Comparison of ENCODE assay signal across 17 mouse cellular contexts in genomic region chr5:118673859-118674258, GRCm38 (mm10).
A peak's percentile ranks its signal among the peaks of the same experiment; 100 is the strongest.
DNase-seq lines count a peak whose midpoint lies in the region; ATAC-seq and TF ChIP-seq lines count a peak whose summit lies in the region.
"Had no signal": no experiment of that assay in that cellular context is flagged by ENCODE, and none has a peak within 500 bp of the region (broad histone marks: within the 10 kb centered on the region; RNA-seq: fewer than 3 reads in every experiment).

No protein-coding gene starts in this region.

- no peak overlapping the region for H3K27ac ChIP-seq in liver, postnatal 0 days (ENCODE audit: low read depth)
- no peak overlapping the region for H3K27ac ChIP-seq in liver, embryonic 11.5 days (ENCODE audit: low read depth, low read length)
- no peak overlapping the region for H3K27ac ChIP-seq in forebrain, embryonic 14.5 days (ENCODE audit: low read depth, low read length)
- peak overlapping the region; percentile 26; the same call in 1 of the 2 replicates for H3K27ac ChIP-seq in midbrain, embryonic 16.5 days (ENCODE audit: low read length)
- H3K27ac ChIP-seq: gastrocnemius, adult 2 months; limb, embryonic 13.5 days had no signal

- no peak overlapping the region for H3K4me2 ChIP-seq in liver, postnatal 0 days (ENCODE audit: low read depth, low read length)
- no peak overlapping the region for H3K4me2 ChIP-seq in liver, embryonic 11.5 days
- H3K4me2 ChIP-seq in forebrain, embryonic 14.5 days (ENCODE audit: low read length): no peak overlapping the region
- H3K4me2 ChIP-seq in midbrain, embryonic 16.5 days (ENCODE audit: low read length): no peak overlapping the region
- H3K4me2 ChIP-seq: limb, embryonic 13.5 days had no signal

- TF ChIP-seq EP300 in liver, postnatal 0 days (IDR thresholded peaks at IDR 0.05; ENCODE audit: low read depth): no peak

- no peak overlapping the region for H3K9ac ChIP-seq in liver, postnatal 0 days (replicated peaks)
- no peak overlapping the region for H3K9ac ChIP-seq in liver, embryonic 11.5 days (ENCODE audit: low read depth, low read length)
- H3K9ac ChIP-seq in forebrain, embryonic 14.5 days (ENCODE audit: low read length): no peak overlapping the region
- no peak overlapping the region for H3K9ac ChIP-seq in midbrain, embryonic 16.5 days (ENCODE audit: low read depth, low read length)
- H3K9ac ChIP-seq: heart, embryonic 12.5 days; limb, embryonic 13.5 days had no signal

- peaks cover 16% of the 10 kb centered on the region for H3K4me1 ChIP-seq in liver, postnatal 0 days (ENCODE audit: insufficient read depth)
- peaks cover 11% of the 10 kb centered on the region for H3K4me1 ChIP-seq in liver, embryonic 11.5 days (replicated peaks; ENCODE audit: control insufficient read depth, insufficient read depth, low read length)
- peaks cover 43% of the 10 kb centered on the region for H3K4me1 ChIP-seq in forebrain, embryonic 14.5 days (ENCODE audit: control insufficient read depth, insufficient read depth, low read length)
- H3K4me1 ChIP-seq in midbrain, embryonic 16.5 days (ENCODE audit: control insufficient read depth, insufficient read depth, low read length): peaks cover 38% of the 10 kb centered on the region

- DNase-seq in embryo, embryonic 10 days (ENCODE audit: low spot score): peak; percentile 47
- DNase-seq in embryo, embryonic 9.5 days (ENCODE audit: extremely low spot score): no peak
- no peak for DNase-seq in liver, postnatal 0 days
- DNase-seq in liver, embryonic 11.5 days (ENCODE audit: low spot score): no peak
- peak; percentile 65 for DNase-seq in forebrain, embryonic 14.5 days (ENCODE audit: low spot score)
- DNase-seq in kidney, postnatal 14 days: no peak
- no peak for DNase-seq in adrenal gland, postnatal 36 days
- DNase-seq: adrenal gland, postnatal 25 days; kidney, adult 11 months; lung, postnatal 36 days; retina, postnatal 1 day; thymus, adult 2 months had no signal

- TF ChIP-seq CTCF in liver, postnatal 0 days (IDR thresholded peaks at IDR 0.05; ENCODE audit: low read depth): no peak

- H3K36me3 ChIP-seq in liver, postnatal 0 days (replicated peaks; ENCODE audit: insufficient read depth, low read length): peaks cover 22% of the 10 kb centered on the region
- H3K36me3 ChIP-seq in liver, embryonic 11.5 days (ENCODE audit: control insufficient read depth, insufficient read depth, low read length): no peaks in the 10 kb centered on the region
- H3K36me3 ChIP-seq in forebrain, embryonic 14.5 days (ENCODE audit: control insufficient read depth, insufficient read depth, low read length): no peaks in the 10 kb centered on the region
- no peaks in the 10 kb centered on the region for H3K36me3 ChIP-seq in midbrain, embryonic 16.5 days (ENCODE audit: control insufficient read depth, insufficient read depth, low read length)
- H3K36me3 ChIP-seq: heart, embryonic 12.5 days had no signal

- H3K9me3 ChIP-seq in liver, postnatal 0 days (ENCODE audit: low read length): no peaks in the 10 kb centered on the region
- H3K9me3 ChIP-seq in liver, embryonic 11.5 days (ENCODE audit: control insufficient read depth, low read length): no peaks in the 10 kb centered on the region
- no peaks in the 10 kb centered on the region for H3K9me3 ChIP-seq in forebrain, embryonic 14.5 days (replicated peaks; ENCODE audit: control insufficient read depth, low read length)
- no peaks in the 10 kb centered on the region for H3K9me3 ChIP-seq in midbrain, embryonic 16.5 days (replicated peaks; ENCODE audit: control insufficient read depth, low read length, poor library complexity, severe bottlenecking)
- H3K9me3 ChIP-seq: heart, embryonic 12.5 days; limb, embryonic 13.5 days had no signal

- no peak overlapping the region for H3K4me3 ChIP-seq in liver, postnatal 0 days (ENCODE audit: low read depth, low read length)
- no peak overlapping the region for H3K4me3 ChIP-seq in liver, embryonic 11.5 days (ENCODE audit: low read depth, low read length)
- H3K4me3 ChIP-seq in forebrain, embryonic 14.5 days (ENCODE audit: low read depth, low read length): no peak overlapping the region
- H3K4me3 ChIP-seq in midbrain, embryonic 16.5 days (ENCODE audit: low read depth, low read length): no peak overlapping the region
- H3K4me3 ChIP-seq: gastrocnemius, adult 2 months; heart, embryonic 12.5 days; limb, embryonic 13.5 days; myocyte had no signal

- WGBS in liver, postnatal 0 days (ENCODE audit: insufficient replicate concordance): 66% methylated on average over 5 of the region's 5 CpGs
- 76% methylated on average over 5 of the region's 5 CpGs for WGBS in liver, embryonic 11.5 days
- 4% methylated on average over 5 of the region's 5 CpGs for WGBS in forebrain, embryonic 14.5 days
- WGBS in midbrain, embryonic 16.5 days: 23% methylated on average over 5 of the region's 5 CpGs

- ATAC-seq in liver, postnatal 0 days: peak; percentile 86
- no peak for ATAC-seq in liver, embryonic 11.5 days (replicated peaks; ENCODE audit: low FRiP score)
- ATAC-seq in forebrain, embryonic 14.5 days: peak; percentile 57
- ATAC-seq in midbrain, embryonic 16.5 days: no peak

- H3K27me3 ChIP-seq in liver, postnatal 0 days (ENCODE audit: insufficient read depth, low read length): no peaks in the 10 kb centered on the region
- H3K27me3 ChIP-seq in liver, embryonic 11.5 days (replicated peaks; ENCODE audit: control insufficient read depth, insufficient read depth, low read length): no peaks in the 10 kb centered on the region
- no peaks in the 10 kb centered on the region for H3K27me3 ChIP-seq in forebrain, embryonic 14.5 days (replicated peaks; ENCODE audit: control insufficient read depth, insufficient read depth, low read length)
- no peaks in the 10 kb centered on the region for H3K27me3 ChIP-seq in midbrain, embryonic 16.5 days (ENCODE audit: control insufficient read depth, insufficient read depth, low read depth, low read length)
- H3K27me3 ChIP-seq: heart, embryonic 12.5 days; limb, embryonic 13.5 days had no signal

Comparison
In these comparisons a context has a peak if more than half of its experiments do, and no peak if none do; other contexts are left out.
1. DNase-seq: peak in embryo, embryonic 10 days (single experiment) and forebrain, embryonic 14.5 days (single experiment); none in embryo, embryonic 9.5 days (single experiment), liver, postnatal 0 days (single experiment), liver, embryonic 11.5 days (single experiment), kidney, postnatal 14 days (single experiment) and adrenal gland, postnatal 36 days (0 of 2).
2. ATAC-seq: peak in liver, postnatal 0 days (single experiment) and forebrain, embryonic 14.5 days (single experiment); none in liver, embryonic 11.5 days (single experiment) and midbrain, embryonic 16.5 days (single experiment).